Mouse (Mus musculus): ENCODE data around the gene Drd5.

- TF ChIP-seq CTCF (IDR thresholded peaks at IDR 0.05; ENCODE audit: low read depth) (no peak), EP300 (IDR thresholded peaks at IDR 0.05; ENCODE audit: low read depth) (no peak)
These were observed 9.4 kb upstream of the Drd5 start for GRCm38 (mm10) chr5:38309795-38310194.

Data from liver, embryonic 14.5 days (tissue).